ENCODE assay signal across 9 mouse cellular contexts in genomic region chr12:79821901-79822300, GRCm38 (mm10).
DNase-seq lines count a peak whose midpoint lies in the region; ATAC-seq lines count a peak whose summit lies in the region.
"Had no signal": no experiment of that assay in that cellular context is flagged by ENCODE, and none has a peak within 500 bp of the region (broad histone marks: within the 10 kb centered on the region; RNA-seq: fewer than 3 reads in every experiment).

No protein-coding gene starts in this region.

- H3K27ac ChIP-seq in heart, embryonic 11.5 days (ENCODE audit: low read depth, low read length): no peak overlapping the region

- 76% methylated on average over 5 of the region's 5 CpGs for WGBS in heart, embryonic 11.5 days (ENCODE audit: insufficient replicate concordance)

- no peak overlapping the region for H3K4me3 ChIP-seq in heart, embryonic 11.5 days (ENCODE audit: low read depth, low read length)

- no peaks in the 10 kb centered on the region for H3K9me3 ChIP-seq in heart, embryonic 11.5 days (replicated peaks; ENCODE audit: control insufficient read depth, low read length)

- no peak for ATAC-seq in heart, embryonic 11.5 days (replicated peaks; ENCODE audit: insufficient number of reproducible peaks, low FRiP score, low TSS enrichment)

- no peaks in the 10 kb centered on the region for H3K27me3 ChIP-seq in heart, embryonic 11.5 days (ENCODE audit: control insufficient read depth, insufficient read depth, low read length)

- H3K36me3 ChIP-seq in heart, embryonic 11.5 days (ENCODE audit: control insufficient read depth, insufficient read depth, low read length): no peaks in the 10 kb centered on the region

- intact Hi-C loops in left cerebral cortex, postnatal 14 days (cut with DNase I): no loop called here

- DNase-seq in heart, adult 18-20 months: peak; percentile 70 to 72
- peak; percentile 56 for DNase-seq in lung, postnatal 10 days
- no peak for DNase-seq in lung, postnatal 25 days (ENCODE audit: low spot score)
- DNase-seq in heart, adult 8-10 months (ENCODE audit: low spot score): peak; percentile 48
- DNase-seq in retina, embryonic 14.5 days (ENCODE audit: low spot score): peak; percentile 43
- no peak for DNase-seq in right cerebral cortex, postnatal 4 days
- no peak for DNase-seq in left cerebral cortex, postnatal 14 days (ENCODE audit: low spot score in 2 of 2)
- DNase-seq: adrenal gland, postnatal 36 days had no signal

- no peak overlapping the region for H3K9ac ChIP-seq in heart, embryonic 11.5 days (ENCODE audit: low read depth, low read length)

- no peak overlapping the region for H3K4me2 ChIP-seq in heart, embryonic 11.5 days

- peaks cover 6% of the 10 kb centered on the region for H3K4me1 ChIP-seq in heart, embryonic 11.5 days (ENCODE audit: control insufficient read depth, insufficient read depth, low read length)

Comparison
In these comparisons a context has a peak if more than half of its experiments do, and no peak if none do; other contexts are left out.
1. DNase-seq: peak in heart, adult 18-20 months (2 of 2), lung, postnatal 10 days (single experiment), heart, adult 8-10 months (single experiment) and retina, embryonic 14.5 days (single experiment); none in lung, postnatal 25 days (single experiment), right cerebral cortex, postnatal 4 days (single experiment) and left cerebral cortex, postnatal 14 days (0 of 2).